Mouse (Mus musculus): ENCODE data around the gene Crygn. TPM values are rescaled to one million over a fixed set of nuclear protein-coding genes. Genes with fewer than 3 reads are reported as not detected.

Crygn gene
- polyA plus RNA-seq, 1 experiment = 0.43 TPM

DNA sequence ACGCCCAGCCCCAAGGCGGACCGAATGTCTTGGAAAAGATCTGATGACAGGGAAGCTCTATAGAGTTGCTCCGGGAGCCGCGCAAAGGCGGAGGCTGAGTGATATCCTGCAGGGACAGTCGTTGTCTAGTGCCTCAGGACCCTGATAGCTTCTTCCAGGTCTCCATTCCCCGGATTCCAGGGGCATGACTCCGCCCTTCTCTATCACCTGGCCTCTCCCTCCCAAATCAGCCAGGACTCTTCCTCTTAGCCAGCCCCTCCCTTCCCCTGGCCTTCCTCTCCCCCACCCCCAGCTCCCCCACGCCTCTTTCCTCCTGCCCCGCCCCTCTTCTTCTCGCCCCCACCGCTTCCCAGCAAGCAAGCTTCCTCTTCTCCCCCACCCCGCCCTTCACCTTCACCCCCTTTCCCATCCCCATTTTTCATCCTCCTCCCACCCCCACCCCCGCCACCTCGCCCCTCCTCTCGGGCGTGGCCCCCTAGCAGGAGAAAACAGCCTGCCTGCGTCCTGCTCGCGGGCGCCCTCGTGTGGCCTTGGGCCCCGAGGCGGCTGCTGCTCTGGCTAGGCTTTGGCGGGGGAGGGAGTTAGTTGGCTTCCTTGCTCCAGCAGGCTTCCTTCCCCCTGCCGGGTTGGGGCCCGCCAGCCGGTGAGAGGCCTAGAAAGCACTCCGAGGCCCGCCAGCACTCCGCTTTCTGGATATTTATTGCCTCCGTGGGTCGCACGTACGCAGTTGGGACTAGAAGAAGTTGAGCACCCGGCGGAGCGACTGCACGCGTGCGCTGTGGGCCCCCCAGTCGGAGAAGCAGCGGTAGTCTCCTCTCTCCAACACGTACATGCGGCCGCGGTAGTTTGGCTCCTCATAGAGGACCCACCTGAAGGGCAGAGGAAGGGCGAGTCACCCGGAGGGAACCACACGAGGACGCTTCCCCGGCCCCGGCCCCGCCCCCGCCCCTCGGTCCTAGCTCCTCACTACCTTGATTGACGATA is 7.2 kb downstream of the Crygn start:
- 11% methylated on average over 57 of the region's 59 CpGs for WGBS
- H3K4me3 ChIP-seq (ENCODE audit: control insufficient read depth, insufficient read depth, low read length) = peak overlapping the region; percentile 92
- peak overlapping the region; percentile 86 for H3K27ac ChIP-seq (ENCODE audit: control insufficient read depth, insufficient read depth, low read length)
- peak; percentile 88 for DNase-seq
- H3K4me1 ChIP-seq (replicated peaks; ENCODE audit: control insufficient read depth, insufficient read depth, low read length) = peaks cover 18% of the 10 kb centered on the region
- no peaks in the 10 kb centered on the region for H3K27me3 ChIP-seq (ENCODE audit: control insufficient read depth, insufficient read depth, low read length)
- no peaks in the 10 kb centered on the region for H3K36me3 ChIP-seq (ENCODE audit: control insufficient read depth, insufficient read depth, low read length)
- TF ChIP-seq CTCF (IDR thresholded peaks at IDR 0.05; ENCODE audit: borderline replicate concordance, control insufficient read depth, extremely low read depth, insufficient read depth, low read length, poor library complexity) (peak; percentile 94), POLR2A (IDR thresholded peaks at IDR 0.05; ENCODE audit: control insufficient read depth, extremely low read depth, insufficient read depth, low read length, poor library complexity) (peak; percentile 56; the same call in 1 of the 2 replicates)

DNA sequence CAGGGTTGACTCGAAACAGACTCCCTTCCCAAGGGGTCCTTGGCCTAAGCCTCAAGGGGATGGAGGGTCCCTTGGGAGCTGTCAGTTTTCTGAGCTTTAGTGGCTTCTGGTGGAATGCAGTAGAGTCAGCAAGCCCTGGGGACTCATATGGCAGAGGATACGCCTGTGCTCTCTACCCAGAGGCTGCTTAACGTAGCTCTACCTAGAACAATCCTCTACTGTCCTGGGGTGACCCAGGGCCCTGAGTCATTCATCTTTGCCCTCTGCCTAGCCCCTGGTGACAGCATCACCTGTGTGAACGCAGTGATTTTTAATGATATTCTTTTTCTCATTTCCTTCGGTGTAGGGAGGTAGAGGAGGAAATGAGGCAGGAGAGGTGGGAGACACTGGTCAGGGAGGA is 8.1 kb downstream of the Crygn start:
- no peaks in the 10 kb centered on the region for H3K27me3 ChIP-seq (ENCODE audit: control insufficient read depth, insufficient read depth, low read length)
- 95% methylated on average over 5 of the region's 5 CpGs for WGBS
- H3K36me3 ChIP-seq (ENCODE audit: control insufficient read depth, insufficient read depth, low read length) = no peaks in the 10 kb centered on the region
- no peak for DNase-seq
- peaks cover 18% of the 10 kb centered on the region for H3K4me1 ChIP-seq (replicated peaks; ENCODE audit: control insufficient read depth, insufficient read depth, low read length)
- TF ChIP-seq POLR2A (IDR thresholded peaks at IDR 0.05; ENCODE audit: control insufficient read depth, extremely low read depth, insufficient read depth, low read length, poor library complexity) (no peak), CTCF (IDR thresholded peaks at IDR 0.05; ENCODE audit: borderline replicate concordance, control insufficient read depth, extremely low read depth, insufficient read depth, low read length, poor library complexity) (no peak)
- H3K27ac ChIP-seq (ENCODE audit: control insufficient read depth, insufficient read depth, low read length) = no peak overlapping the region
- no peak overlapping the region for H3K4me3 ChIP-seq (ENCODE audit: control insufficient read depth, insufficient read depth, low read length)

DNA sequence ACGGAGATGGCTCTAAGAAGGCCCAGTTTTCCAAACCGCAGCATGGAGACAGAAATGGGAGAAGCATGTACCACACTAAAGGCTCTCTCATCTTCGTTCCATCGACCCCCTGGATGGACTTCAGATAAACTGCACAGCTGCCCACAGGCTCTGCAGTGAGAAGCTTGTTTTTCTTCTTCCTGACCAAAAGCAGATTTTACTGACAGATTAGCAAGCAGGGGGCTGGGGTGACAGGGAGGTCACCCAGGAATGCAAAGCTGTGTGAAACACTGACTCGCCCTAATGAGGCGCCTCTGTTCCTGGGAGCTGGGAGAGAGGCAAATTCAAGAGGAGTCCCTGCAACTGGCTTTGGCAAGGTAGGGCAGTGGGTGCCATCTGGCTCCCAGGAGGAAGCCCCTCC is 10.3 kb downstream of the Crygn start:
- 64% methylated on average over 6 of the region's 6 CpGs for WGBS
- DNase-seq = no peak
- Histone ChIP-seq H3K36me3 (ENCODE audit: control insufficient read depth, insufficient read depth, low read length) (no peaks in the 10 kb centered on the region), H3K4me3 (ENCODE audit: control insufficient read depth, insufficient read depth, low read length) (no peak overlapping the region), H3K27me3 (ENCODE audit: control insufficient read depth, insufficient read depth, low read length) (no peaks in the 10 kb centered on the region), H3K4me1 (replicated peaks; ENCODE audit: control insufficient read depth, insufficient read depth, low read length) (peaks cover 18% of the 10 kb centered on the region), H3K27ac (ENCODE audit: control insufficient read depth, insufficient read depth, low read length) (no peak overlapping the region)
- TF ChIP-seq POLR2A (IDR thresholded peaks at IDR 0.05; ENCODE audit: control insufficient read depth, extremely low read depth, insufficient read depth, low read length, poor library complexity) = no peak
- TF ChIP-seq CTCF (IDR thresholded peaks at IDR 0.05; ENCODE audit: borderline replicate concordance, control insufficient read depth, extremely low read depth, insufficient read depth, low read length, poor library complexity) = no peak

DNA sequence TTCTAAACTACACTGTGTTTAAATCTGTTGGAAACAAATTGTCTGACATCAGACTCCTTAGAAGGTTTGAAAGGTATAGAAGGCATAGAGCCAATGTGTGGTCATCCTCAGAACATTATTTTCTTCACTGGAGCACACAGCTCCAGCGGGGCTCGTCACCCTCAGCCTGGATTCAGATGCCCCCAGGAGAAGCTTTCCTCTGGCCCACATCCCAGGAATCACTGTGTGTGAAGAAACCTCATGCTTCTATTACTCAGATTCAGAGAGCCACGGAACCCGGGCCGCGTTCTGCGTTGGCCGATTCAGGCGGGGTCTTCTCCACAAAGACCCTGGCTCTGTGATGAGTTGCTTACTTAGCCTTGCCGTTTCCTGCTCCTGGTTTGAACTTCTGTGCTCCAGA is 13.9 kb downstream of the Crygn start:
- no peaks in the 10 kb centered on the region for H3K27me3 ChIP-seq (ENCODE audit: control insufficient read depth, insufficient read depth, low read length)
- no peak overlapping the region for H3K4me3 ChIP-seq (ENCODE audit: control insufficient read depth, insufficient read depth, low read length)
- no peak for TF ChIP-seq CTCF (IDR thresholded peaks at IDR 0.05; ENCODE audit: borderline replicate concordance, control insufficient read depth, extremely low read depth, insufficient read depth, low read length, poor library complexity)
- TF ChIP-seq POLR2A (IDR thresholded peaks at IDR 0.05; ENCODE audit: control insufficient read depth, extremely low read depth, insufficient read depth, low read length, poor library complexity) = no peak
- H3K36me3 ChIP-seq (ENCODE audit: control insufficient read depth, insufficient read depth, low read length) = no peaks in the 10 kb centered on the region
- WGBS = 95% methylated on average over 10 of the region's 10 CpGs
- DNase-seq = no peak
- peaks cover 7% of the 10 kb centered on the region for H3K4me1 ChIP-seq (replicated peaks; ENCODE audit: control insufficient read depth, insufficient read depth, low read length)
- no peak overlapping the region for H3K27ac ChIP-seq (ENCODE audit: control insufficient read depth, insufficient read depth, low read length)

DNA sequence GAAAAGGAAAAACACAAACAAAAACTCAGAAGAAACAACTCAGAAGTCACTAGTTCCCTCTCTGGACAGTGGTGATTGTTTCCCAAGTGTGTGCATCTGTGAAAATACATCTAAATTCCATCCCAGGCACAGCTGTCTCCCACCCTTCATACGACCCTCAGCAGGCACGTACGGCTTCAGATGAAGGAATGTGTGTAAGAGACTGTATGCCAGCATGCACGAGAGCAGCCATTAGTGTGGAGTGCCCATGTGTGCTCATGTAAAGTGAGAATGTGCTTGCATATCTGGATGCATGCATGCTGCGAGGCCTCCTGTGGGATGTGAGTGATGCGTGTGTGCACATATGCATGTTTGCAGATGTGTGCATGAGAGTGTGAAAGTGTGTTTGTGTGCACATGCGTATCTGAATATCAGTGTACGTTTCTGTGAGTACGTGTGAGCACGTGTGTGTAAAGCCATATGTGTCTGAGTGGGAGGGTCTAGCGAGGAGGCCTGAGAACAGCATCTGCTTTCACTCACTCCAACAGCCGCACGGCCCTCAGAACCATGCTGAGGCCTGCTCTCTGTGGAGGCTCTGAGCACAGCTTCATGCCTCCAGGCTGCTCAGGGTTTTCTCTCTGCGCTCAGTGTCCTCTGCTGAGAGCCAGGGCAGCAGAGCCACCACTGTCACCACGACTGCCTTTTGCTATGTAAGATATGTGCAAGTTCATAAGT is 16.5 kb downstream of the Crygn start:
- TF ChIP-seq POLR2A (IDR thresholded peaks at IDR 0.05; ENCODE audit: control insufficient read depth, extremely low read depth, insufficient read depth, low read length, poor library complexity) = no peak
- no peak for TF ChIP-seq CTCF (IDR thresholded peaks at IDR 0.05; ENCODE audit: borderline replicate concordance, control insufficient read depth, extremely low read depth, insufficient read depth, low read length, poor library complexity)
- Histone ChIP-seq H3K36me3 (ENCODE audit: control insufficient read depth, insufficient read depth, low read length) (no peaks in the 10 kb centered on the region), H3K4me3 (ENCODE audit: control insufficient read depth, insufficient read depth, low read length) (no peak overlapping the region), H3K27ac (ENCODE audit: control insufficient read depth, insufficient read depth, low read length) (no peak overlapping the region), H3K27me3 (ENCODE audit: control insufficient read depth, insufficient read depth, low read length) (no peaks in the 10 kb centered on the region), H3K4me1 (replicated peaks; ENCODE audit: control insufficient read depth, insufficient read depth, low read length) (peaks cover 10% of the 10 kb centered on the region)
- WGBS = 93% methylated on average over 15 of the region's 15 CpGs
- DNase-seq = no peak

DNA sequence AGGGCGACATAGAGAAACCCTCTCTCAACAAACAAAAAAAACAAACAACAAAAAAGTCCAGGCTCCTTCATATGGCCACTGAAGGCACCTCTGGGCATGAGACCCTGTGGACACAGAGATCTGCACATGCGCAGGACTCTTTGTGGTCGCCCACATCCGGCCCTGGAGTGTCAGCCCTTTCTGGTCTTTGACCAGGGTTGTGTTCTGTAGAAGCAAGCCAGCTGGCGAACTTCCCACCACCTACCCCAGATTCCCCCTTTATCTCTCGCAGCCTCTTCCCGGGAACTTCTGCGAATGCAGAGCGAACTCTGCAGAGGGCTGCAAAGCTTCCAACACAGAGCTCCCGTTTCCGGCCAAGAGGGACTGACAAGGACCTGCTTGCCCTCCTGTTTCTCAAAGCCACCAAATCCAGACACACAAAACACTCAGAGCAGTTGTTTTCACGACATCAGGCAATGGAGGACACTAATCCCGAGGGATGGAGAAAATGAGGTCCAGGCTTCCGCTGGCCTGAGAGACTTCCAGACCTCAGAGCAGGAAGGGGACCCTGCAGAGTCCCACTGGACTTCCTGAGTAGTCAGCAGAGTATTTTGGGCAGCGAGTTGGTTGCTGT is 18.6 kb downstream of the Crygn start:
- no peak overlapping the region for H3K4me3 ChIP-seq (ENCODE audit: control insufficient read depth, insufficient read depth, low read length)
- no peaks in the 10 kb centered on the region for H3K36me3 ChIP-seq (ENCODE audit: control insufficient read depth, insufficient read depth, low read length)
- peaks cover 10% of the 10 kb centered on the region for H3K4me1 ChIP-seq (replicated peaks; ENCODE audit: control insufficient read depth, insufficient read depth, low read length)
- H3K27ac ChIP-seq (ENCODE audit: control insufficient read depth, insufficient read depth, low read length) = no peak overlapping the region
- WGBS = 13% methylated on average over 15 of the region's 15 CpGs
- TF ChIP-seq CTCF (IDR thresholded peaks at IDR 0.05; ENCODE audit: borderline replicate concordance, control insufficient read depth, extremely low read depth, insufficient read depth, low read length, poor library complexity) = no peak
- TF ChIP-seq POLR2A (IDR thresholded peaks at IDR 0.05; ENCODE audit: control insufficient read depth, extremely low read depth, insufficient read depth, low read length, poor library complexity) = no peak
- no peaks in the 10 kb centered on the region for H3K27me3 ChIP-seq (ENCODE audit: control insufficient read depth, insufficient read depth, low read length)
- peak; percentile 61 for DNase-seq
